Mouse (Mus musculus): ENCODE results near the gene Art2b.

GRCm38 (mm10) chr7:101551530-101551929, 33.9 kb downstream of the Art2b start:
- TF ChIP-seq CTCF (IDR thresholded peaks at IDR 0.05; ENCODE audit: control insufficient read depth, insufficient read depth, insufficient read length): no peak
- TF ChIP-seq FOSL1 (IDR thresholded peaks at IDR 0.05; ENCODE audit: insufficient read depth, low read length, poor library complexity, severe bottlenecking): no peak
- no peak for TF ChIP-seq CEBPB (IDR thresholded peaks at IDR 0.05; ENCODE audit: low read depth)
- no peak for TF ChIP-seq MYOG (IDR thresholded peaks at IDR 0.05; ENCODE audit: control insufficient read depth, extremely low read depth, insufficient read length)
- no peak for TF ChIP-seq MYOD1 (IDR thresholded peaks at IDR 0.05; ENCODE audit: control insufficient read depth, insufficient read length, low read depth)
- no peak for TF ChIP-seq USF1 (IDR thresholded peaks at IDR 0.05; ENCODE audit: low read depth)
